Mouse (Mus musculus) c-Kit-positive CD71-positive TER-119-positive erythroid progenitor cells, embryonic 14.5 days (primary cell): ENCODE data around the gene Ipo7.
A peak's percentile ranks its signal among the peaks of the same experiment; 100 is the strongest.
"Not testable (repeated sequence)": the region's sequence is repeated elsewhere in the genome, so short reads cannot be mapped to it uniquely, and the experiment has no call there.

Source experiments
- DNase-seq: peaks from one replicate; pipeline ENCODE4 v3.0.0-alpha.2; 2013; ENCODE audit warnings: low spot score

Gene Ipo7

GRCm38 (mm10) chr7:110018631-110019482 lies 783 bp downstream of the Ipo7 start:
- DNase-seq = peak; percentile 43

- DNase-seq = no peak
Observed at GRCm38 (mm10) chr7:110023553-110023952, 5.5 kb downstream of the Ipo7 start.

- DNase-seq = no peak
Observed at GRCm38 (mm10) chr7:110026594-110026993, 8.5 kb downstream of the Ipo7 start.

- DNase-seq = no peak
Observed at GRCm38 (mm10) chr7:110028826-110029225, 10.8 kb downstream of the Ipo7 start.

- no peak for DNase-seq
Observed at GRCm38 (mm10) chr7:110030342-110030741, 12.3 kb downstream of the Ipo7 start.

- not testable (repeated sequence) for DNase-seq
Observed at GRCm38 (mm10) chr7:110057723-110058122, 39.6 kb downstream of the Ipo7 start.

GRCm38 (mm10) chr7:110059092-110059785 lies 41.2 kb downstream of the Ipo7 start:
- peak; percentile 39 for DNase-seq

- DNase-seq = peak; percentile 41
Observed at GRCm38 (mm10) chr7:110060106-110060668, 42.1 kb downstream of the Ipo7 start.

- DNase-seq = peak; percentile 62
Observed at GRCm38 (mm10) chr7:110060669-110061198, 42.7 kb downstream of the Ipo7 start.

- DNase-seq = peak; percentile 100
Observed at GRCm38 (mm10) chr7:110061199-110061751, 43.2 kb downstream of the Ipo7 start, which contains the start of gene Zfp143. TSS of gene Zfp143 (plus strand) at chr7:110061217.

GRCm38 (mm10) chr7:110061752-110062273 lies 43.7 kb downstream of the Ipo7 start:
- DNase-seq = peak; percentile 84

- DNase-seq = no peak
Observed at GRCm38 (mm10) chr7:110063731-110064130, 45.7 kb downstream of the Ipo7 start.

- DNase-seq = no peak
Observed at GRCm38 (mm10) chr7:110069070-110069469, 51.0 kb downstream of the Ipo7 start.

- DNase-seq = no peak
Observed at GRCm38 (mm10) chr7:110078168-110078567, 60.1 kb downstream of the Ipo7 start.

GRCm38 (mm10) chr7:110083386-110084165 lies 65.5 kb downstream of the Ipo7 start:
- DNase-seq = peak; percentile 69

- no peak for DNase-seq
Observed at GRCm38 (mm10) chr7:110085217-110085616, 67.1 kb downstream of the Ipo7 start.

- no peak for DNase-seq
Observed at GRCm38 (mm10) chr7:110087914-110088313, 69.8 kb downstream of the Ipo7 start.

- no peak for DNase-seq
Observed at GRCm38 (mm10) chr7:110091670-110092069, 73.6 kb downstream of the Ipo7 start.

GRCm38 (mm10) chr7:110096332-110096731 lies 78.3 kb downstream of the Ipo7 start:
- DNase-seq = no peak

- DNase-seq = no peak
Observed at GRCm38 (mm10) chr7:110097106-110097793, 79.2 kb downstream of the Ipo7 start.

- DNase-seq = no peak
Observed at GRCm38 (mm10) chr7:110100854-110101253, 82.8 kb downstream of the Ipo7 start.
